Mouse (Mus musculus): Measurements from ENCODE around the gene Scarf1.

- TF ChIP-seq POLR2A (IDR thresholded peaks at IDR 0.05; ENCODE audit: borderline replicate concordance, control insufficient read depth, low read depth, low read length) (no peak), CTCF (IDR thresholded peaks at IDR 0.05; ENCODE audit: control insufficient read depth, insufficient read depth, low read length) (no peak)
Observed at GRCm38 (mm10) chr11:75540209-75540608, 26.9 kb downstream of the Scarf1 start.
